Mouse (Mus musculus): ENCODE measurements at regions not wholly inside any gene's neighbourhood (a gene's known extent, or its start where the extent isn't known, plus 50 kb on each side); places are given as distances from the start of the nearest gene placed in this dataset.

- no peak for DNase-seq (ENCODE audit: inconsistent ontology term)
Observed at GRCm38 (mm10) chr3:71590840-71591239, 1376.8 kb downstream of the Sis start.

- DNase-seq (ENCODE audit: inconsistent ontology term): no peak
Observed at GRCm38 (mm10) chr3:71563820-71564418, 1403.7 kb downstream of the Sis start.

- no peak for DNase-seq (ENCODE audit: inconsistent ontology term)
Observed at GRCm38 (mm10) chr3:71562901-71563300, 1404.8 kb downstream of the Sis start.

DNA sequence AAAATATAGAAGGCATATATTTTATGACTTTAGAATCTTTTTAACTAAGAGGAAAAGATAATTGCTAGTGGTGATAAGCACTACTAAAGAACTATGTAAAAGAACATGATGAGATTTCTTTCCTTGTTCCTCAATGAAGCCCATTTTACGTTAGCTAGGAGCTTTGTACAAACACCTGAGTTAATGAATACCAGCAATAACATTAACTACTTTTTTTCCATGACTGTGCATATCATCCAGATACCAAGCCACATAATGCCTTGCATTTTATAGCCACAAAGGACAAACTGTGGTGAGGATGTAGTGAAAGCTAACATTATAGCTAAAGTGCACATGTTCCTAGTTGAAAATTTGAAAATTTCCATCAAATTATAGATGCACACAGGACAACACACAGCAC is 1421.8 kb downstream of the Sis start:
- no peak for DNase-seq (ENCODE audit: inconsistent ontology term)

DNA sequence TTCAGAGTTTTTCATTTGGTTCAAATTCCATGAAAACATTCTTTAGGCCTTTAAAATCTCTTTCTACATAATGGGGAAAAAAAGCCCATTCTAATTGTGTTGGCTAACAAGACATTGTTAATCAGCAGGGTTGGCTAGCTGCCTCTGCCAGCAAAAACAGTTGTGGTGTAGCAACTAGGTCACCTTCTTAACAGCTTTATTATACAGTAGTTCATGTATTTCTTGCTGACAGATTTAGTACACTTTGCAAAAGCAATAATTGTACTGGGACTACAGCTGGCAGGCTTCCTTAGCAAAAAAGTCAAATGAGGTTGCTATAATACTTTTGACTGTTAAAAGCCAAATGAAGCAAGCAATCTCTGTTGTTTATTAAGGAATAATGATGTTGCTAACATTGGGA is 1454.8 kb downstream of the Sis start:
- peak; percentile 92 for DNase-seq (ENCODE audit: inconsistent ontology term)

All from Muller cell, postnatal 12 days (primary cell).